Mouse (Mus musculus): ENCODE results near the gene Dvl1.

Dvl1 gene

GRCm38 (mm10) chr4:155869317-155870033 lies 22.3 kb downstream of the Dvl1 start, which contains the start of the genes Cptp and Ints11:
Gene Cptp, minus strand, starts transcription at chr4:155869440.
Gene Ints11, plus strand, starts transcription at chr4:155869546.
- DNase-seq (ENCODE audit: extremely low spot score, low read depth, low spot score), result peak; percentile 69

GRCm38 (mm10) chr4:155871404-155871803 lies 24.2 kb downstream of the Dvl1 start:
- DNase-seq (ENCODE audit: extremely low spot score, low read depth, low spot score), result no peak

DNA sequence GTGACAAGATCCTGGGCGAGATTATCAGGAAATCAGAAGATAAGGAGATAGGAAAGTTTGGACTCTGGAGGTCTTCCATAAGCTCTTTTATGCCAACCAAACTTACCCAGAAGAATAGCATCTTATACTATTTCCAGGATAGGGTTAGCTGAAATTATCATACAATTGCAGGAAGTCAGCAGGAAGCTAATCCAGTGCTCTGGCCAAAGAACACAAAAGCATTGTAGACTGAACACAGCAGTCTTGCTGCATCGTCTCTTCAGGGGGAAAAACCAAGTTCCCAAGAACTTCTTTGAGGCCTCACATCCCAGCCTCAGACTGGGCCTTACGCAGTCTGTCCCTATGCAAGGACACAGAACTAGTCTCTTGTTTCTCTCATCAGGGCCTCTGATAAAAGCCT lies 36.4 kb downstream of the Dvl1 start:
- DNase-seq (ENCODE audit: extremely low spot score, low read depth, low spot score), result no peak

- DNase-seq (ENCODE audit: extremely low spot score, low read depth, low spot score), result no peak
Measured at GRCm38 (mm10) chr4:155886330-155886729, 39.1 kb downstream of the Dvl1 start.

DNA sequence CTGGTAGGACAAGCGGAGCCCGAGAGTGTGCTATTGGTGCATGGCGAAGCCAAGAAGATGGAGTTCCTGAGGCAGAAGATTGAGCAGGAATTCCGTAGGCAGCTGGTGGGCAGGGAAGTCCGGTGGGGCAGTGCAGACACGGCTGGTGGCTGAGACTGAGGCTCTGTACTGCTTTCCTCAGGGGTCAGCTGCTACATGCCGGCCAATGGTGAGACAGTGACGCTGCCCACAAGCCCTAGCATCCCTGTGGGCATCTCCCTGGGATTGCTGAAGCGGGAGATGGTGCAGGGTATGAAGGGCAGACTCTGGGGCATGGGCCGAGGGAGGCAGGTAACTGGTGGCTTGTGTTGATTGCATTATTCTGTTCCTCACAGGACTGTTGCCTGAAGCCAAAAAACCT lies 40.5 kb downstream of the Dvl1 start:
- DNase-seq (ENCODE audit: extremely low spot score, low read depth, low spot score), result no peak

GRCm38 (mm10) chr4:155888181-155888580 lies 41.0 kb downstream of the Dvl1 start:
- no peak for DNase-seq (ENCODE audit: extremely low spot score, low read depth, low spot score)

DNA sequence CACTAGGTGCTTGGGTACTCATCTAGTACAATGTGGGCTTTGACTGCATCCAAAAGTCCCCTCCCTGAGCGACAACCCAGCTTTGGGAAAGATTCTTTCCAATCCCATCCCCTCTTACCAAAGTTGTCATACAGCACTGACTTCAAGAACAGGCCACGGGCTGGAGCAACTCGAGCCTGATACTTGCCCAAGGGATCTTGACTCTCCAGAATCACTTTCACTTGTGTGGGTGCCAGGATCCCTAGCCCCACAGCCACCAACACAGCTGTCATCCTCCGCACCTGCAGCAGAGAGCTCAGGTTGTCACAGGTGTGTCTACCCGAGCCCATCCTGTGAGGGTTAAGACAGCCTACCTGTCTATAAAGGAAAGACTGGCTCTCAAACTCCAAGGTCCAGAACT lies 42.1 kb downstream of the Dvl1 start:
- DNase-seq (ENCODE audit: extremely low spot score, low read depth, low spot score), result no peak

DNA sequence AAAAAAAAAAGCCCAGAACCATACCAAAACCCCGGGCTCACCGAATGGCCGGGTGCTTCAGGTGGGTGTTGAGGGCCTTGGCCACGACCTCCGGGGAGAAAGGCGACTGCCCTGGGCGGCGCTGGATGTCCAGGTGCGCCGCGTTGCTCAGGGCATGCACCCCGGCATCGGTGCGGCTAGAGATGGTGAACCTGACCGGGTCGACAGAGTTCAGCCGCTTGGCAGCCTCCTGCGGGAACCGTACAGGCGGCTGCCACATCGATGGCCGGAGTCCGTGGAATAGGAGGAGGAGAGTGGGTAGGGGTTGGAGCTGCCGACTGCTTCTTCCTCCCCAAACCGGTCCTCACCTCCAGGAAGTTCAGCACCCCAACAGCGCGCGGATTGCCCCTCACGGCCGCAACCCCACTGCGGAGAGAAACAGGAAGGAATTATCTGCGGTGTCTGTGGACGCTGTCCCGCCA lies 43.8 kb downstream of the Dvl1 start:
- DNase-seq (ENCODE audit: extremely low spot score, low read depth, low spot score), result no peak

- DNase-seq (ENCODE audit: extremely low spot score, low read depth, low spot score), result peak; percentile 80
Measured at GRCm38 (mm10) chr4:155891551-155892001, 44.4 kb downstream of the Dvl1 start, which contains the start of the genes Pusl1 and Acap3. Gene Pusl1, minus strand, starts transcription at chr4:155891781. Gene Acap3, plus strand, starts transcription at chr4:155891822.

DNA sequence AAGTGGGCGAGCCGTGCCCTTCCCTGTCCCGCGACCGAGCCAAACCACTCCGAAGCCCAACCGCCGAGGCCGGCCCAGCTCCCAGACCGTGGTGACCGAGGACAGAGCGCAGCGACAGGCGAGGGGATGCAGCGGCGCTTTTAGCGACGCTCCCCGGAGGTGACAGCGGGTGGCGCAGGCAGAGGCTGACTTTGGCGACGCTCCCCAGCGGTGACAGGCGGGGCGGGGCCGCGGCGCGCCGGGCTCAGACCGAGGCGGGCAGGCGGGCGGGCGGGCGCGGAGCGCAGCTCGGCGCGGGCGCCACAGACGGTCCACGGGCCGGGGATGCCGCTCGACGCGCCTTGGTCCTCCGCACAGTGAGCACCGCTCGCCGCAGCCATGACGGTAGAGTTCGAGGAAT lies 44.8 kb downstream of the Dvl1 start:
- no peak for DNase-seq (ENCODE audit: extremely low spot score, low read depth, low spot score)

DNA sequence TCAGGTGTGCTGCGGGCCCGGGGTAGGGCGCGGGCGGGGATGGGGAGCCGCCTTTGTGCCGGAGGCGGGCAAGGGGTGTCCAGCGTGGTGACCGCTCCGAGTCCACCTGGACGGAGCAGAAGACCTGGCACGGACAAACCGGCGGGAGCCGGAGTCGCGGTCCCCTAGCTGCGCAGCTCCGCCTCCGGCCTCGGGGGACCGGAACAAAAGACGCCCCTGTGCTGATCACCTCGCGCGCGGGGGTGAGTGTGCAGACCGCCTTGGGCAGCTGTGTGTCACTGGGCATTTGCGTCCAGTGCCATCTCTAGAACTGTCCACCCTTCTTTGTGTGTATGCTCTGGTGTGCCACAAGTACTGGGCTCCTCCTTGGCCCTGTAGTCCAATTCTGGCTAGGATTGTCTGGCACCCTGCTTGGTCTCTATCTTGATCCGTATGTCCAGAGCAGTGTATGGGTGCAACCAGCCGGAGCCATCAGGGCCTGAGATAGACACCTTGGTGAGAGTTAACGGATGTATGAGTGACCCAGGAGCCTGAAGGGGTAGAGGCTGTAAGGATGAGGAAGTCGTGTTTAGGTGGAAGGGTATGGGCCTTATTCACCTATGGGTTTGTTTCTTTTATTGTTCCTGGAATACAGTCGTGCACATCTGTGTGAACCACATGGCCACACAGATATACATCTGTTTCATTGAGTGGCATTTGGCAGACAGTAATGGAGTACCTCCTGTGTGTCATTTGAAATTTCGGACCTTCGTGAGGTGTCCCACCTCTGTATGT lies 45.4 kb downstream of the Dvl1 start:
- no peak for DNase-seq (ENCODE audit: extremely low spot score, low read depth, low spot score)

GRCm38 (mm10) chr4:155893212-155893690 lies 46.0 kb downstream of the Dvl1 start:
- DNase-seq (ENCODE audit: extremely low spot score, low read depth, low spot score), result no peak

GRCm38 (mm10) chr4:155894311-155894881 lies 47.2 kb downstream of the Dvl1 start:
- DNase-seq (ENCODE audit: extremely low spot score, low read depth, low spot score), result no peak

DNA sequence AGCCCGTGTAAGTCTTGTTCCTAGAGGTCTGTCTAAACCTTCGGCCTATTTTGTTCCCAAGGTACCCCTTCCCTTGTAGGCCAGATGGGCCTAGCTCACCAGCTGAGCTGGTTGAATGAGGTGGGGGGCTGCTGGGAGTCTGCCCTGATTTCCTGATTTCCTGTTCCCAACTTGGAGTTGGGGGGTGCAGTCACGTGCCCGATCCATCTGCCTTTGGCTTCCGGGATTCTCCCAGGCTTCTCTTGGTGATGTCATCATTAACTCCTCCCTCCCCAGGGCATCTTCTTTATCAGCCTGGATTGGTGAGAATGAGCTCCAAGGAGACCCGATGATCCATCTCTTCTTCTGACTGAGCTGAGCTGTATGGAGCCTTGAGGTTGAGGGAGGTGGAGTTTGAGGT lies 48.0 kb downstream of the Dvl1 start:
- DNase-seq (ENCODE audit: extremely low spot score, low read depth, low spot score), result no peak

DNA sequence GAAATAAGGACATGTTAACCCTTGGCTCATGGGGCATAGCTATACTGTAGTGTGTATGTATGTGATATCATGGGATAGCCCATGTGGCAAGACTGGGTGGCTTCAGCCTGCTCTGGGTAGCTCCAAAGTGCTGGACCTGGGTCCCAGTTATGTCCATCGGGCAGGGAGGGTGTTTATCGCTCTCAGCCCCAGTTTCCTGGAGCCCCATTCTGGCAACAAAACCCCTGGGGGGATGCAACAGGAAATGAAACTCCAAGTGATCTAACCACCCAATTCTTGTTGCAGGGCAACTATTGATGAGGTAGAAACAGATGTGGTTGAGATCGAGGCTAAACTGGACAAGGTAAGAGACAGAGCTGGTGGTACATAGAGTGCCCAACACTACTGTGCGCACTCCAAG lies 48.6 kb downstream of the Dvl1 start:
- no peak for DNase-seq (ENCODE audit: extremely low spot score, low read depth, low spot score)

DNA sequence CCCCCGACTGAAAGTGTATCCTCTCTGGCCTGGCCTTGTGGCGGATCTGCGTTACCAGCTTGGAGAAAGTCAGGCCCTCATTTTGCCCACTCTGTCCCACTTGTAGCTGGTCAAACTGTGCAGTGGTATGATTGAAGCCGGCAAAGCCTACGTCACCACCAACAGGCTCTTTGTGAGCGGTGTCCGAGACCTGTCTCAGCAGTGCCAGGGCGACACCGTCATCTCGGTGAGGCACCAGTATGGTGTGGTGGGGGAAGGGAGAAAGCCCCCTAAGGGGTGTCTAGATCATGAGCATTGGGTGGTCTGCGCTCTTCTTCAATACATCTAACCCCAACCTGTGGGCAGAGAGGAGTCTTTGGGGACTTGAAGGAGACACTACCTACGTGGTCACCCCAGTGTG lies 49.3 kb downstream of the Dvl1 start:
- no peak for DNase-seq (ENCODE audit: extremely low spot score, low read depth, low spot score)

GRCm38 (mm10) chr4:155898318-155898717 lies 51.1 kb downstream of the Dvl1 start:
- no peak for DNase-seq (ENCODE audit: extremely low spot score, low read depth, low spot score)

DNA sequence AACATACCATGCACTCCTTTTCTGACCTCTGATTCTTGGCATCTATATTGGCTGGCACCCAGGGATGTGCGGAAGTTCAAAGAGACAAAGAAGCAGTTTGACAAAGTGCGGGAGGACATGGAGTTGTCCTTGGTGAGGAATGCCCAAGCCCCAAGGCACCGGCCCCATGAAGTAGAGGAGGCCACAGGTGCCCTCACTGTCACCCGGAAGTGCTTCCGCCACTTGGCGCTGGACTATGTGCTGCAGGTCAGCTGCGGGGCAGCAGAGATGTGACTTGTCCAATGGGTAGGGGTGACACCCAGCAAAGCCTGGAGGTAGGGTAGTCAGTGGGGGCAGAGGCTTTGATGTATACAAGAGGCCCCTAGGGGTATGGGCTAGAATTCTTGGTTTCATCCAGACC lies 52.2 kb downstream of the Dvl1 start:
- no peak for DNase-seq (ENCODE audit: extremely low spot score, low read depth, low spot score)

DNA sequence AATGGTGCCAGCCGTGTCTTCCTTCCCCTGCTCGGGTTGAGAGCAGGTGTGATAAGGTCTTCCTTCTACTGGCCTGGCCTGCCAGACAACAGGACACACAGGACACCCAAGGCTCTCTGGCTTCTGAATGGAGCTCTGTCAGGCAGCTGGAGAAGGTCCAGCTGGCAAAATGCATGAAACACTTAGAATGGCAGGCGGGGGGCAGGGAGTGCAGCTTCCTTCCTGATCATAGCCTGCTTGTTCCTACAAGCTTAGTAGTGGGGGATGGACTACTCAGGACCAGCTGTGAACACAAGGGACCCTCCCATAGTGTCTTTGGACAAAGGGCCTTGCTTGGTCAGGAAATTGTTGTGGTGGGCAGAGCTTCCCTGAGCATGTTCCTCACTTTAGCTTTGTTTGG lies 54.0 kb downstream of the Dvl1 start:
- DNase-seq (ENCODE audit: extremely low spot score, low read depth, low spot score), result no peak

DNA sequence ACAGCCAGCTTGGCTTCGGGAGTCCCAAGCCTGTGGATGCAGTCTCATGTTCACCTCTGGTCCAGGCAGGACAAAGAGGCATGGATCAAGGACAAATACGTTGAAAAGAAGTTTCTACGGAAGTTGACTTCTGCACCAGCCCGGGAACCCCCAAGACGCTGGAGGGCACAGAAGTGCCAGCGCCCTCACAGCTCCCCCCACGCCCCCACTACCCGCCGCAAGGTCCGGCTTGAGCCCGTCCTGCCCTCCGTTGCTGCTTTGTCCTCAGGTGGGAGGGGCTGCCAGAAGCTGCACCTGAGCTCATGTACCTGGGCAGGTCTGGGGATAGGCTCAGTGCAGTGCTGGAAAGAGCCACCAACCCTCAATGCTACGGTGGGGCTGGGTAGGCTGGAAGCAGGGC lies 56.0 kb downstream of the Dvl1 start:
- no peak for DNase-seq (ENCODE audit: extremely low spot score, low read depth, low spot score)

GRCm38 (mm10) chr4:155904318-155905102 lies 57.3 kb downstream of the Dvl1 start:
- no peak for DNase-seq (ENCODE audit: extremely low spot score, low read depth, low spot score)

All from hindlimb bud, embryonic 11.5 days (tissue).